Mouse (Mus musculus) lung, postnatal 0 days (tissue): Measurements from ENCODE around the gene Nrsn1. TPM values are rescaled to one million over a fixed set of nuclear protein-coding genes. Genes with fewer than 3 reads are reported as not detected.
"Not testable (repeated sequence)": the region's sequence is repeated elsewhere in the genome, so short reads cannot be mapped to it uniquely, and the experiment has no call there.

Experiments
- ATAC-seq: fragments of 200-750 bp; cut with Nextera tagmentation; 2 replicates; pipeline ENCODE4 v1.8.0; 2017; ENCODE audit warnings: moderate library complexity
- DNase-seq: peaks from one replicate; pipeline ENCODE4 v3.0.0-alpha.2; 2016; ENCODE audit warnings: low spot score
- H3K27ac ChIP-seq: fragments of 300-500 bp; sonication (generic); 2 replicates; pipeline ENCODE4 v1.5.1; 2014; ENCODE audit warnings: antibody characterized with exemption, mild to moderate bottlenecking, low read length, mixed read lengths
- H3K27me3 ChIP-seq: fragments of 300-500 bp; sonication (generic); replicated peaks from 2 replicates; pipeline ENCODE4 v1.6.1; 2014; ENCODE audit warnings: low read length, mixed read lengths; ENCODE audit not compliant: insufficient read depth
- H3K36me3 ChIP-seq: fragments of 300-500 bp; sonication (generic); 2 replicates; pipeline ENCODE4 v1.6.1; 2014; ENCODE audit warnings: low read length, mixed read lengths; ENCODE audit not compliant: insufficient read depth
- H3K4me1 ChIP-seq: fragments of 300-500 bp; sonication (generic); 2 replicates; pipeline ENCODE4 v1.6.1; 2014; ENCODE audit warnings: antibody characterized with exemption, low read depth, low read length, mixed read lengths; ENCODE audit not compliant: insufficient read depth
- H3K4me2 ChIP-seq: fragments of 300-500 bp; sonication (generic); replicated peaks from 2 replicates; pipeline ENCODE4 v1.6.1; 2014; ENCODE audit warnings: low read depth, mild to moderate bottlenecking, low read length, moderate library complexity, mixed read lengths
- H3K4me3 ChIP-seq: fragments of 300-500 bp; sonication (generic); 2 replicates; pipeline ENCODE4 v1.5.1; 2014; ENCODE audit warnings: low read depth, low read length
- H3K9ac ChIP-seq: fragments of 300-500 bp; sonication (generic); replicated peaks from 2 replicates; pipeline ENCODE4 v1.6.1; 2014; ENCODE audit warnings: low read depth, mild to moderate bottlenecking
- H3K9me3 ChIP-seq: fragments of 300-500 bp; sonication (generic); 2 replicates; pipeline ENCODE4 v1.6.1; 2016; ENCODE audit warnings: low read length, mixed read lengths
- CTCF ChIP-seq: IDR thresholded peaks from 2 replicates; pipeline ENCODE4 v1.5.1; 2016; ENCODE audit warnings: antibody characterized with exemption, mild to moderate bottlenecking
- EP300 ChIP-seq: IDR thresholded peaks from 2 replicates; pipeline ENCODE4 v1.6.1; 2016; ENCODE audit warnings: antibody characterized with exemption, mild to moderate bottlenecking, control low read depth
- WGBS: fragments of 180-500 bp; shearing (Covaris S2); extraction: QIAGEN DNeasy Blood & Tissue Kit; methylation state at CpG from one replicate; pipeline ENCODE4 v1.1.7; 2014; 5-methylcytosine and 5-hydroxymethylcytosine counted together
- polyA plus RNA-seq: library from polyadenylated mRNA; unstranded; fragments of >200 nt; fragmentation: Nextera tagmentation; extraction: Ambion mirVana; gene quantifications from 2 replicates; pipeline ENCODE4 v1.2.1, GENCODE M21; 2015

Nrsn1 gene
- polyA plus RNA-seq = 0.17 and 0.18 TPM in 2 replicates

GRCm38 (mm10) chr13:25270402-25270801 is at the start of gene Nrsn1:
TSS of gene Nrsn1 (minus strand) at chr13:25270502.
- not testable (repeated sequence) for H3K36me3 ChIP-seq, H3K4me1 ChIP-seq, H3K4me3 ChIP-seq, H3K9me3 ChIP-seq, H3K9ac ChIP-seq, ATAC-seq, H3K27me3 ChIP-seq, H3K27ac ChIP-seq, DNase-seq
- H3K4me2 ChIP-seq = peak within 1 kb of the TSS; percentile 45
- WGBS = 44% methylated on average over 2 of the region's 2 CpGs

- peak; percentile 61 for ATAC-seq
- WGBS = 68% methylated on average over 2 of the region's 2 CpGs
- peak; percentile 24 for DNase-seq
Observed at GRCm38 (mm10) chr13:25312059-25312458, 41.8 kb upstream of the Nrsn1 start.

GRCm38 (mm10) chr13:25310068-25310467 is 39.8 kb upstream of the Nrsn1 start:
- Histone ChIP-seq H3K27ac (no peak overlapping the region), H3K9me3 (no peaks in the 10 kb centered on the region), H3K9ac (no peak overlapping the region), H3K36me3 (no peaks in the 10 kb centered on the region), H3K4me1 (no peaks in the 10 kb centered on the region), H3K27me3 (no peaks in the 10 kb centered on the region), H3K4me3 (no peak overlapping the region), H3K4me2 (no peak overlapping the region)
- no peak for ATAC-seq
- DNase-seq = no peak
- TF ChIP-seq CTCF (no peak), EP300 (no peak)

More at GRCm38 (mm10) chr13:25312059-25312458, 41.8 kb upstream of the Nrsn1 start:
- Histone ChIP-seq H3K27ac (no peak overlapping the region), H3K4me3 (no peak overlapping the region), H3K9me3 (no peaks in the 10 kb centered on the region), H3K36me3 (no peaks in the 10 kb centered on the region), H3K27me3 (no peaks in the 10 kb centered on the region), H3K9ac (no peak overlapping the region), H3K4me2 (no peak overlapping the region), H3K4me1 (no peaks in the 10 kb centered on the region)
- TF ChIP-seq CTCF (no peak), EP300 (no peak)

- 63% methylated on average over 1 of the region's 1 CpGs for WGBS
- H3K4me2 ChIP-seq = no peak overlapping the region
- H3K9me3 ChIP-seq = no peaks in the 10 kb centered on the region
- no peak for ATAC-seq
- H3K4me1 ChIP-seq = no peaks in the 10 kb centered on the region
- H3K36me3 ChIP-seq = no peaks in the 10 kb centered on the region
- no peak for TF ChIP-seq EP300
- no peak for TF ChIP-seq CTCF
- H3K27ac ChIP-seq = no peak overlapping the region
- no peaks in the 10 kb centered on the region for H3K27me3 ChIP-seq
- no peak for DNase-seq
- H3K4me3 ChIP-seq = no peak overlapping the region
- no peak overlapping the region for H3K9ac ChIP-seq
Observed at GRCm38 (mm10) chr13:25288736-25289135, 18.4 kb upstream of the Nrsn1 start.

- H3K4me1 ChIP-seq = no peaks in the 10 kb centered on the region
- H3K27ac ChIP-seq = no peak overlapping the region
- 61% methylated on average over 5 of the region's 5 CpGs for WGBS
- H3K27me3 ChIP-seq = no peaks in the 10 kb centered on the region
- no peak for TF ChIP-seq CTCF
- no peak for TF ChIP-seq EP300
- ATAC-seq (no peak), DNase-seq (no peak)
- H3K4me2 ChIP-seq = no peak overlapping the region
- H3K9ac ChIP-seq = no peak overlapping the region
- H3K9me3 ChIP-seq = no peaks in the 10 kb centered on the region
- no peaks in the 10 kb centered on the region for H3K36me3 ChIP-seq
- H3K4me3 ChIP-seq = no peak overlapping the region
Observed at GRCm38 (mm10) chr13:25274934-25275565, 4.7 kb upstream of the Nrsn1 start.

GRCm38 (mm10) chr13:25272189-25272588 is 1.9 kb upstream of the Nrsn1 start:
- Histone ChIP-seq H3K9ac (no peak overlapping the region), H3K4me3 (no peak overlapping the region), H3K27me3 (no peaks in the 10 kb centered on the region), H3K36me3 (no peaks in the 10 kb centered on the region), H3K4me1 (no peaks in the 10 kb centered on the region), H3K27ac (no peak overlapping the region), H3K9me3 (no peaks in the 10 kb centered on the region), H3K4me2 (no peak overlapping the region)
- 62% methylated on average over 4 of the region's 4 CpGs for WGBS
- no peak for ATAC-seq
- TF ChIP-seq CTCF (no peak), EP300 (no peak)
- no peak for DNase-seq
